Mouse (Mus musculus): ENCODE measurements around the gene Gab2.

GRCm38 (mm10) chr7:97136453-97136852, 55.1 kb downstream of the Gab2 start:
- no peak for TF ChIP-seq CTCF (IDR thresholded peaks at IDR 0.05; ENCODE audit: control insufficient read depth, insufficient read depth, low read length)
- TF ChIP-seq POLR2A (IDR thresholded peaks at IDR 0.05; ENCODE audit: borderline replicate concordance, control insufficient read depth, low read depth, low read length) = no peak

All from bone marrow, adult 2 months (tissue).